In genomic region chr8:120594571-120594970, GRCm38 (mm10) we compare ENCODE assay signal across 14 mouse cellular contexts. TPM values are rescaled to one million over a fixed set of nuclear protein-coding genes. Genes with fewer than 3 reads are reported as not detected.
DNase-seq lines count a peak whose midpoint lies in the region; ATAC-seq and TF ChIP-seq lines count a peak whose summit lies in the region.
"Had no signal": no experiment of that assay in that cellular context is flagged by ENCODE, and none has a peak within 500 bp of the region (broad histone marks: within the 10 kb centered on the region; RNA-seq: fewer than 3 reads in every experiment).

No protein-coding gene starts in this region.

- no peak overlapping the region for H3K4me3 ChIP-seq in gastrocnemius, adult 2 months
- H3K4me3 ChIP-seq in lung, postnatal 0 days (ENCODE audit: low read depth, low read length): no peak overlapping the region
- H3K4me3 ChIP-seq: embryonic facial prominence, embryonic 12.5 days; forebrain, embryonic 15.5 days; liver, embryonic 13.5 days; neural tube, embryonic 13.5 days had no signal

- 0 out of 2 replicates have a peak, but pooled peaks cover 3% of the 10 kb centered on the region for H3K4me1 ChIP-seq in lung, postnatal 0 days (ENCODE audit: insufficient read depth, low read depth, low read length)

- 89% methylated on average over 5 of the region's 5 CpGs for WGBS in lung, postnatal 0 days

- H3K36me3 ChIP-seq in lung, postnatal 0 days (ENCODE audit: insufficient read depth, low read length): no peaks in the 10 kb centered on the region
- no peaks in the 10 kb centered on the region for H3K36me3 ChIP-seq in splenic B cell, adult 2 months (ENCODE audit: control insufficient read depth, insufficient read depth, low read length, poor library complexity, severe bottlenecking)
- H3K36me3 ChIP-seq: embryonic facial prominence, embryonic 12.5 days; forebrain, embryonic 15.5 days; liver, embryonic 13.5 days; neural tube, embryonic 13.5 days had no signal

- no peaks in the 10 kb centered on the region for H3K27me3 ChIP-seq in lung, postnatal 0 days (replicated peaks; ENCODE audit: insufficient read depth, low read length)
- H3K27me3 ChIP-seq in splenic B cell, adult 2 months (ENCODE audit: control insufficient read depth, insufficient read depth, low read length, poor library complexity, severe bottlenecking): no peaks in the 10 kb centered on the region
- H3K27me3 ChIP-seq: forebrain, embryonic 15.5 days; neural tube, embryonic 13.5 days had no signal

- no peak overlapping the region for H3K4me2 ChIP-seq in lung, postnatal 0 days (replicated peaks; ENCODE audit: low read depth, low read length)
- H3K4me2 ChIP-seq: embryonic facial prominence, embryonic 12.5 days; forebrain, embryonic 15.5 days; liver, embryonic 13.5 days; midbrain, embryonic 11.5 days; neural tube, embryonic 13.5 days had no signal

- no peak overlapping the region for H3K27ac ChIP-seq in gastrocnemius, adult 2 months
- no peak overlapping the region for H3K27ac ChIP-seq in lung, postnatal 0 days (ENCODE audit: low read length)
- H3K27ac ChIP-seq: embryonic facial prominence, embryonic 12.5 days; forebrain, embryonic 15.5 days; liver, embryonic 13.5 days; neural tube, embryonic 13.5 days had no signal

- ATAC-seq in lung, postnatal 0 days: no peak
- ATAC-seq: forebrain, embryonic 15.5 days had no signal

- no peak overlapping the region for H3K9ac ChIP-seq in lung, postnatal 0 days (replicated peaks; ENCODE audit: low read depth)
- H3K9ac ChIP-seq: embryonic facial prominence, embryonic 12.5 days; forebrain, embryonic 15.5 days; liver, embryonic 13.5 days; neural tube, embryonic 13.5 days had no signal

- intact Hi-C loops in gastrocnemius, adult 2 months (cut with DNase I): loop anchor here (5.0 kb wide), 1 partner anchor 312 kb away; no protein-coding TSS in a partner anchor
- intact Hi-C loops in gastrocnemius, postnatal 36 days (cut with DNase I): no loop called here
- intact Hi-C loops in gastrocnemius, postnatal 14 days (cut with DNase I; ENCODE audit: low total_unique reads): loop anchor here (10.0 kb wide), 1 partner anchor 420 kb away; the partner anchor contains the start of gene Fam92b

- TF ChIP-seq CTCF in gastrocnemius, adult 2 months (IDR thresholded peaks at IDR 0.05): peak; percentile 67
- peak; percentile 55 for TF ChIP-seq CTCF in lung, postnatal 0 days (IDR thresholded peaks at IDR 0.05)

- TF ChIP-seq EP300 in lung, postnatal 0 days (IDR thresholded peaks at IDR 0.05): no peak

- H3K9me3 ChIP-seq in lung, postnatal 0 days (ENCODE audit: low read length): no peaks in the 10 kb centered on the region
- H3K9me3 ChIP-seq: embryonic facial prominence, embryonic 12.5 days; forebrain, embryonic 15.5 days; neural tube, embryonic 13.5 days had no signal

- DNase-seq in gastrocnemius, adult 2 months: no peak
- no peak for DNase-seq in gastrocnemius, postnatal 36 days
- no peak for DNase-seq in lung, postnatal 0 days (ENCODE audit: low spot score)
- no peak for DNase-seq in lung, postnatal 36 days
- DNase-seq in T-cell, adult 2 months (ENCODE audit: low spot score): peak; percentile 33
- peak; percentile 59 for DNase-seq in splenic B cell, adult 2 months (ENCODE audit: low read depth, low spot score)
- no peak for DNase-seq in gastrocnemius, postnatal 14 days
- DNase-seq in layer of hippocampus, adult 9-10 months (ENCODE audit: low spot score): no peak
- DNase-seq: cerebellum, adult 18-20 months; liver, embryonic 13.5 days had no signal

RNA-seq across cellular contexts. Expression of gene Gins2, which starts 5.5 kb away (rescaled TPM):
- under 1 TPM; 0.36 to 0.67 TPM for total RNA-seq in gastrocnemius, adult 2 months (2021)
- under 1 TPM; 0.66 to 0.94 TPM for total RNA-seq in gastrocnemius, postnatal 36 days (2021)
- 10.9 and 13.4 TPM in 2 replicates for polyA plus RNA-seq in lung, postnatal 0 days (2015; fragmentation: Nextera tagmentation; extraction: Ambion mirVana)
- total RNA-seq in gastrocnemius, postnatal 14 days (2021): 1 to 10 TPM; 2.9 to 3.6 TPM

RNA-seq across cellular contexts. Expression of gene 1190005I06Rik, which starts 52.9 kb away (rescaled TPM):
- total RNA-seq in gastrocnemius, adult 2 months (2021): 1 to 10 TPM in 1 of 2 experiments, under 1 TPM in 1; 0.77 to 1.0 TPM
- total RNA-seq in gastrocnemius, postnatal 36 days (2021): 1 to 10 TPM in 1 of 2 experiments, under 1 TPM in 1; 0.84 to 1.5 TPM
- 2.0 and 2.1 TPM in 2 replicates for polyA plus RNA-seq in lung, postnatal 0 days (2015; fragmentation: Nextera tagmentation; extraction: Ambion mirVana)
- total RNA-seq in gastrocnemius, postnatal 14 days (2021): under 1 TPM; 0.59 to 0.84 TPM

Comparison
In these comparisons a context has a peak if more than half of its experiments do, and no peak if none do; other contexts are left out.
1. DNase-seq: peak in T-cell, adult 2 months (single experiment) and splenic B cell, adult 2 months (single experiment); none in gastrocnemius, adult 2 months (single experiment), gastrocnemius, postnatal 36 days (0 of 2), lung, postnatal 0 days (single experiment), lung, postnatal 36 days (single experiment), gastrocnemius, postnatal 14 days (single experiment) and layer of hippocampus, adult 9-10 months (single experiment).